Mouse (Mus musculus) lung, postnatal 0 days (tissue): ENCODE measurements around the gene Acin1. TPM values are rescaled to one million over a fixed set of nuclear protein-coding genes. Genes with fewer than 3 reads are reported as not detected.

Source experiments
- ATAC-seq: fragments of 200-750 bp; cut with Nextera tagmentation; 2 replicates; pipeline ENCODE4 v1.8.0; 2017; ENCODE audit warnings: moderate library complexity
- DNase-seq: peaks from one replicate; pipeline ENCODE4 v3.0.0-alpha.2; 2016; ENCODE audit warnings: low spot score
- H3K27ac ChIP-seq: fragments of 300-500 bp; sonication (generic); 2 replicates; pipeline ENCODE4 v1.5.1; 2014; ENCODE audit warnings: antibody characterized with exemption, mild to moderate bottlenecking, low read length, mixed read lengths
- H3K27me3 ChIP-seq: fragments of 300-500 bp; sonication (generic); replicated peaks from 2 replicates; pipeline ENCODE4 v1.6.1; 2014; ENCODE audit warnings: low read length, mixed read lengths; ENCODE audit not compliant: insufficient read depth
- H3K36me3 ChIP-seq: fragments of 300-500 bp; sonication (generic); 2 replicates; pipeline ENCODE4 v1.6.1; 2014; ENCODE audit warnings: low read length, mixed read lengths; ENCODE audit not compliant: insufficient read depth
- H3K4me1 ChIP-seq: fragments of 300-500 bp; sonication (generic); 2 replicates; pipeline ENCODE4 v1.6.1; 2014; ENCODE audit warnings: antibody characterized with exemption, low read depth, low read length, mixed read lengths; ENCODE audit not compliant: insufficient read depth
- H3K4me2 ChIP-seq: fragments of 300-500 bp; sonication (generic); replicated peaks from 2 replicates; pipeline ENCODE4 v1.6.1; 2014; ENCODE audit warnings: low read depth, mild to moderate bottlenecking, low read length, moderate library complexity, mixed read lengths
- H3K4me3 ChIP-seq: fragments of 300-500 bp; sonication (generic); 2 replicates; pipeline ENCODE4 v1.5.1; 2014; ENCODE audit warnings: low read depth, low read length
- H3K9ac ChIP-seq: fragments of 300-500 bp; sonication (generic); replicated peaks from 2 replicates; pipeline ENCODE4 v1.6.1; 2014; ENCODE audit warnings: low read depth, mild to moderate bottlenecking
- H3K9me3 ChIP-seq: fragments of 300-500 bp; sonication (generic); 2 replicates; pipeline ENCODE4 v1.6.1; 2016; ENCODE audit warnings: low read length, mixed read lengths
- CTCF ChIP-seq: IDR thresholded peaks from 2 replicates; pipeline ENCODE4 v1.5.1; 2016; ENCODE audit warnings: antibody characterized with exemption, mild to moderate bottlenecking
- EP300 ChIP-seq: IDR thresholded peaks from 2 replicates; pipeline ENCODE4 v1.6.1; 2016; ENCODE audit warnings: antibody characterized with exemption, mild to moderate bottlenecking, control low read depth
- WGBS: fragments of 180-500 bp; shearing (Covaris S2); extraction: QIAGEN DNeasy Blood & Tissue Kit; methylation state at CpG from one replicate; pipeline ENCODE4 v1.1.7; 2014; 5-methylcytosine and 5-hydroxymethylcytosine counted together
- polyA plus RNA-seq: library from polyadenylated mRNA; unstranded; fragments of >200 nt; fragmentation: Nextera tagmentation; extraction: Ambion mirVana; gene quantifications from 2 replicates; pipeline ENCODE4 v1.2.1, GENCODE M21; 2015

The Acin1 gene
- polyA plus RNA-seq = 74.0 and 82.5 TPM in 2 replicates

GRCm38 (mm10) chr14:54686522-54687143, at the start of gene Acin1:
TSS of gene Acin1 (minus strand) at chr14:54686931.
- Histone ChIP-seq H3K4me3 (peak within 1 kb of the TSS; percentile 96), H3K36me3 (no peaks in the 10 kb centered on the region; the same call in 1 of the 2 replicates)
- WGBS = under 1% methylated on average over 44 of the region's 44 CpGs

GRCm38 (mm10) chr14:54735221-54735620, 48.5 kb upstream of the Acin1 start:
- no peaks in the 10 kb centered on the region for H3K27me3 ChIP-seq
- no peak overlapping the region for H3K4me3 ChIP-seq
- no peak for DNase-seq
- H3K9ac ChIP-seq = no peak overlapping the region
- no peaks in the 10 kb centered on the region for H3K36me3 ChIP-seq
- no peak for ATAC-seq
- H3K4me2 ChIP-seq = no peak overlapping the region
- no peaks in the 10 kb centered on the region for H3K9me3 ChIP-seq
- H3K27ac ChIP-seq = no peak overlapping the region
- WGBS = 65% methylated on average over 4 of the region's 4 CpGs
- H3K4me1 ChIP-seq = no peaks in the 10 kb centered on the region
- no peak for TF ChIP-seq CTCF
- no peak for TF ChIP-seq EP300

More at GRCm38 (mm10) chr14:54686522-54687143, at the start of gene Acin1:
- peak; percentile 96 for ATAC-seq
- H3K27ac ChIP-seq = peak within 1 kb of the TSS; percentile 98
- no peaks in the 10 kb centered on the region for H3K9me3 ChIP-seq
- peak within 1 kb of the TSS; percentile 71 for H3K4me2 ChIP-seq
- peak; percentile 100 for DNase-seq
- no peak for TF ChIP-seq CTCF
- TF ChIP-seq EP300 = peak; percentile 65; the same call in 1 of the 2 replicates
- H3K9ac ChIP-seq = peak within 1 kb of the TSS; percentile 99
- H3K27me3 ChIP-seq = no peaks in the 10 kb centered on the region
- peaks cover 8% of the 10 kb centered on the region; the same call in 1 of the 2 replicates for H3K4me1 ChIP-seq

GRCm38 (mm10) chr14:54734004-54734403, 47.3 kb upstream of the Acin1 start:
- Histone ChIP-seq H3K9ac (no peak overlapping the region), H3K36me3 (no peaks in the 10 kb centered on the region), H3K4me2 (no peak overlapping the region), H3K27me3 (no peaks in the 10 kb centered on the region), H3K27ac (no peak overlapping the region), H3K4me1 (no peaks in the 10 kb centered on the region), H3K4me3 (no peak overlapping the region), H3K9me3 (no peaks in the 10 kb centered on the region)
- TF ChIP-seq CTCF (no peak), EP300 (no peak)
- DNase-seq (no peak), ATAC-seq (no peak)
- 71% methylated on average over 4 of the region's 4 CpGs for WGBS

GRCm38 (mm10) chr14:54732206-54732605, 45.5 kb upstream of the Acin1 start:
- 85% methylated on average over 8 of the region's 8 CpGs for WGBS
- Histone ChIP-seq H3K9ac (no peak overlapping the region), H3K27ac (no peak overlapping the region), H3K4me1 (no peaks in the 10 kb centered on the region), H3K27me3 (no peaks in the 10 kb centered on the region), H3K36me3 (no peaks in the 10 kb centered on the region), H3K4me3 (no peak overlapping the region), H3K9me3 (no peaks in the 10 kb centered on the region), H3K4me2 (no peak overlapping the region)
- TF ChIP-seq EP300 = no peak
- no peak for TF ChIP-seq CTCF
- ATAC-seq (no peak), DNase-seq (no peak)

GRCm38 (mm10) chr14:54730305-54730704, 43.6 kb upstream of the Acin1 start:
- no peak for ATAC-seq
- DNase-seq = no peak
- WGBS = 69% methylated on average over 6 of the region's 6 CpGs
- Histone ChIP-seq H3K4me2 (no peak overlapping the region), H3K4me1 (no peaks in the 10 kb centered on the region), H3K27ac (no peak overlapping the region), H3K4me3 (no peak overlapping the region), H3K36me3 (no peaks in the 10 kb centered on the region), H3K9me3 (no peaks in the 10 kb centered on the region), H3K9ac (no peak overlapping the region), H3K27me3 (no peaks in the 10 kb centered on the region)
- no peak for TF ChIP-seq CTCF
- TF ChIP-seq EP300 = no peak

- H3K9me3 ChIP-seq = no peaks in the 10 kb centered on the region
Measured at GRCm38 (mm10) chr14:54728823-54729653, 42.3 kb upstream of the Acin1 start.

More at GRCm38 (mm10) chr14:54728823-54729653, 42.3 kb upstream of the Acin1 start:
- ATAC-seq (no peak), DNase-seq (no peak)
- Histone ChIP-seq H3K4me1 (no peaks in the 10 kb centered on the region), H3K9ac (no peak overlapping the region), H3K27ac (no peak overlapping the region), H3K4me2 (no peak overlapping the region), H3K36me3 (no peaks in the 10 kb centered on the region), H3K27me3 (no peaks in the 10 kb centered on the region), H3K4me3 (no peak overlapping the region)
- TF ChIP-seq CTCF = no peak
- TF ChIP-seq EP300 = no peak
- 76% methylated on average over 12 of the region's 13 CpGs for WGBS
